Mouse (Mus musculus) embryonic facial prominence, embryonic 12.5 days (tissue): ENCODE data around the gene Lats1. TPM values are rescaled to one million over a fixed set of nuclear protein-coding genes. Genes with fewer than 3 reads are reported as not detected.

ENCODE experiments used
- ATAC-seq: fragments of 200-750 bp; cut with Nextera tagmentation; 2 replicates; pipeline ENCODE4 v1.8.0; 2017; ENCODE audit not compliant: insufficient number of reproducible peaks, insufficient read depth, low FRiP score, low TSS enrichment
- H3K27ac ChIP-seq: fragments of 300-500 bp; sonication (generic); 2 replicates; pipeline ENCODE4 v1.5.1; 2016; ENCODE audit warnings: mild to moderate bottlenecking
- H3K27me3 ChIP-seq: fragments of 300-500 bp; sonication (generic); 2 replicates; pipeline ENCODE4 v1.6.1; 2016; ENCODE audit warnings: mild to moderate bottlenecking, moderate library complexity
- H3K36me3 ChIP-seq: fragments of 300-500 bp; sonication (generic); 2 replicates; pipeline ENCODE4 v1.6.1; 2016; ENCODE audit warnings: mild to moderate bottlenecking
- H3K4me1 ChIP-seq: fragments of 300-500 bp; sonication (generic); 2 replicates; pipeline ENCODE4 v1.6.1; 2016
- H3K4me2 ChIP-seq: fragments of 300-500 bp; sonication (generic); replicated peaks from 2 replicates; pipeline ENCODE4 v1.6.1; 2016; ENCODE audit warnings: mild to moderate bottlenecking, moderate library complexity
- H3K4me3 ChIP-seq: fragments of 300-500 bp; sonication (generic); 2 replicates; pipeline ENCODE4 v1.5.1; 2016; ENCODE audit warnings: mild to moderate bottlenecking
- H3K9ac ChIP-seq: fragments of 300-500 bp; sonication (generic); 2 replicates; pipeline ENCODE4 v1.6.1; 2016; ENCODE audit warnings: mild to moderate bottlenecking, moderate library complexity
- H3K9me3 ChIP-seq: fragments of 300-500 bp; sonication (generic); 2 replicates; pipeline ENCODE4 v1.6.1; 2016; ENCODE audit warnings: mild to moderate bottlenecking, moderate library complexity
- WGBS: fragments of 180-500 bp; shearing (Covaris S2); methylation state at CpG from one replicate; pipeline ENCODE4 v1.1.7; 2016; 5-methylcytosine and 5-hydroxymethylcytosine counted together
- polyA plus RNA-seq: library from polyadenylated mRNA; unstranded; fragments of >200 nt; fragmentation: Nextera tagmentation; extraction: Ambion mirVana; gene quantifications from 2 replicates; pipeline ENCODE4 v1.2.1, GENCODE M21; 2016

Lats1 gene
- polyA plus RNA-seq = 9.5 and 10.2 TPM in 2 replicates

GRCm38 (mm10) chr10:7680731-7681301 lies at the start of gene Lats1, which contains the start of gene Pcmt1:
Gene Lats1 (plus strand): TSS chr10:7681214.
Gene Pcmt1 (minus strand): TSS chr10:7681136.
- Histone ChIP-seq H3K27me3 (no peaks in the 10 kb centered on the region), H3K4me3 (peak within 1 kb of the TSS; percentile 98), H3K9me3 (no peaks in the 10 kb centered on the region), H3K9ac (peak within 1 kb of the TSS; percentile 100), H3K4me1 (peaks cover 24% of the 10 kb centered on the region; the same call in 1 of the 2 replicates), H3K4me2 (peak within 1 kb of the TSS; percentile 75), H3K27ac (peak within 1 kb of the TSS; percentile 96), H3K36me3 (peaks cover 35% of the 10 kb centered on the region)
- WGBS = under 1% methylated on average over 58 of the region's 65 CpGs
- ATAC-seq = peak; percentile 87

- no peaks in the 10 kb centered on the region for H3K4me1 ChIP-seq
- 96% methylated on average over 12 of the region's 12 CpGs for WGBS
- no peak overlapping the region for H3K9ac ChIP-seq
- H3K9me3 ChIP-seq = no peaks in the 10 kb centered on the region
- no peaks in the 10 kb centered on the region for H3K27me3 ChIP-seq
- no peak overlapping the region for H3K4me2 ChIP-seq
- peaks cover 52% of the 10 kb centered on the region for H3K36me3 ChIP-seq
- H3K4me3 ChIP-seq = no peak overlapping the region
- no peak for ATAC-seq
- H3K27ac ChIP-seq = no peak overlapping the region
These were observed 40.6 kb upstream of the Lats1 start for GRCm38 (mm10) chr10:7640366-7640765.

- Histone ChIP-seq H3K27ac (no peak overlapping the region), H3K4me3 (no peak overlapping the region), H3K27me3 (no peaks in the 10 kb centered on the region), H3K4me2 (no peak overlapping the region), H3K9ac (no peak overlapping the region), H3K36me3 (peaks cover 42% of the 10 kb centered on the region), H3K4me1 (no peaks in the 10 kb centered on the region), H3K9me3 (no peaks in the 10 kb centered on the region)
- 89% methylated on average over 2 of the region's 2 CpGs for WGBS
- no peak for ATAC-seq
These were observed 35.1 kb upstream of the Lats1 start for GRCm38 (mm10) chr10:7645911-7646310.

GRCm38 (mm10) chr10:7649059-7649458 lies 32.0 kb upstream of the Lats1 start:
- ATAC-seq = no peak
- H3K36me3 ChIP-seq = peaks cover 30% of the 10 kb centered on the region
- no peak overlapping the region for H3K4me3 ChIP-seq
- no peaks in the 10 kb centered on the region for H3K4me1 ChIP-seq
- no peak overlapping the region for H3K9ac ChIP-seq
- 90% methylated on average over 4 of the region's 4 CpGs for WGBS
- H3K9me3 ChIP-seq = no peaks in the 10 kb centered on the region
- no peak overlapping the region for H3K27ac ChIP-seq
- no peak overlapping the region for H3K4me2 ChIP-seq
- H3K27me3 ChIP-seq = no peaks in the 10 kb centered on the region

GRCm38 (mm10) chr10:7651057-7651456 lies 30.0 kb upstream of the Lats1 start:
- no peak for ATAC-seq
- H3K27me3 ChIP-seq = no peaks in the 10 kb centered on the region

GRCm38 (mm10) chr10:7662471-7663141 lies 18.4 kb upstream of the Lats1 start:
- 0% methylated on average over 44 of the region's 44 CpGs for WGBS
- H3K4me2 ChIP-seq = peak overlapping the region; percentile 84
- peak; percentile 76 for ATAC-seq

More at GRCm38 (mm10) chr10:7651057-7651456, 30.0 kb upstream of the Lats1 start:
- Histone ChIP-seq H3K4me2 (no peak overlapping the region), H3K9me3 (no peaks in the 10 kb centered on the region), H3K9ac (no peak overlapping the region), H3K4me3 (no peak overlapping the region), H3K4me1 (no peaks in the 10 kb centered on the region), H3K36me3 (peaks cover 25% of the 10 kb centered on the region), H3K27ac (no peak overlapping the region)
- 87% methylated on average over 2 of the region's 2 CpGs for WGBS

GRCm38 (mm10) chr10:7663159-7664026 lies 17.6 kb upstream of the Lats1 start:
- no peaks in the 10 kb centered on the region for H3K9me3 ChIP-seq
- H3K4me1 ChIP-seq = peaks cover 5% of the 10 kb centered on the region
- H3K4me2 ChIP-seq = peak overlapping the region; percentile 84
- peak overlapping the region; percentile 92 for H3K27ac ChIP-seq
- peak; percentile 90 for ATAC-seq
- under 1% methylated on average over 64 of the region's 64 CpGs for WGBS
- H3K27me3 ChIP-seq = no peaks in the 10 kb centered on the region
- H3K4me3 ChIP-seq = peak overlapping the region; percentile 93
- H3K9ac ChIP-seq = peak overlapping the region; percentile 84
- H3K36me3 ChIP-seq = no peaks in the 10 kb centered on the region

More at GRCm38 (mm10) chr10:7662471-7663141, 18.4 kb upstream of the Lats1 start:
- Histone ChIP-seq H3K27me3 (no peaks in the 10 kb centered on the region), H3K4me3 (peak overlapping the region; percentile 93), H3K9ac (peak overlapping the region; percentile 84), H3K9me3 (no peaks in the 10 kb centered on the region), H3K4me1 (no peaks in the 10 kb centered on the region), H3K36me3 (no peaks in the 10 kb centered on the region), H3K27ac (peak overlapping the region; percentile 92)

GRCm38 (mm10) chr10:7664027-7664526 lies 16.9 kb upstream of the Lats1 start:
- ATAC-seq = no peak
- Histone ChIP-seq H3K9ac (peak overlapping the region; percentile 84), H3K27me3 (no peaks in the 10 kb centered on the region), H3K4me2 (peak overlapping the region; percentile 84), H3K36me3 (no peaks in the 10 kb centered on the region), H3K27ac (peak overlapping the region; percentile 92; the same call in 1 of the 2 replicates), H3K9me3 (no peaks in the 10 kb centered on the region), H3K4me1 (peaks cover 6% of the 10 kb centered on the region), H3K4me3 (peak overlapping the region; percentile 93)
- WGBS = 63% methylated on average over 6 of the region's 6 CpGs

GRCm38 (mm10) chr10:7664889-7665288 lies 16.1 kb upstream of the Lats1 start:
- H3K36me3 ChIP-seq = peaks cover 6% of the 10 kb centered on the region; the same call in 1 of the 2 replicates
- 88% methylated on average over 1 of the region's 1 CpGs for WGBS
- H3K4me1 ChIP-seq = peaks cover 6% of the 10 kb centered on the region
- H3K9me3 ChIP-seq = no peaks in the 10 kb centered on the region
- ATAC-seq = no peak
- no peak overlapping the region for H3K9ac ChIP-seq
- no peak overlapping the region for H3K27ac ChIP-seq
- no peak overlapping the region for H3K4me3 ChIP-seq
- no peaks in the 10 kb centered on the region for H3K27me3 ChIP-seq
- H3K4me2 ChIP-seq = no peak overlapping the region

- Histone ChIP-seq H3K9me3 (no peaks in the 10 kb centered on the region), H3K4me1 (peaks cover 6% of the 10 kb centered on the region), H3K4me2 (peak within 1 kb of the TSS; percentile 77), H3K36me3 (peaks cover 22% of the 10 kb centered on the region), H3K4me3 (peak within 1 kb of the TSS; percentile 87), H3K27me3 (no peaks in the 10 kb centered on the region), H3K27ac (peak within 1 kb of the TSS; percentile 80), H3K9ac (peak within 1 kb of the TSS; percentile 82)
- peak; percentile 84 for ATAC-seq
- WGBS = under 1% methylated on average over 24 of the region's 24 CpGs
These were observed 13.6 kb upstream of the Lats1 start, which contains the start of gene Nup43 for GRCm38 (mm10) chr10:7667342-7667802. Gene Nup43 (plus strand): TSS chr10:7667503.

- Histone ChIP-seq H3K9me3 (no peaks in the 10 kb centered on the region), H3K27me3 (no peaks in the 10 kb centered on the region), H3K27ac (no peak overlapping the region), H3K36me3 (peaks cover 71% of the 10 kb centered on the region), H3K4me1 (no peaks in the 10 kb centered on the region), H3K4me3 (no peak overlapping the region), H3K9ac (no peak overlapping the region), H3K4me2 (no peak overlapping the region)
- no peak for ATAC-seq
- 65% methylated on average over 1 of the region's 1 CpGs for WGBS
These were observed 7.3 kb upstream of the Lats1 start for GRCm38 (mm10) chr10:7673673-7674072.
